Mouse (Mus musculus): ENCODE data around the gene Cd96. TPM values are rescaled to one million over a fixed set of nuclear protein-coding genes. Genes with fewer than 3 reads are reported as not detected.

The Cd96 gene
- total and polyA plus RNA-seq, 3 experiments: not detected

DNA sequence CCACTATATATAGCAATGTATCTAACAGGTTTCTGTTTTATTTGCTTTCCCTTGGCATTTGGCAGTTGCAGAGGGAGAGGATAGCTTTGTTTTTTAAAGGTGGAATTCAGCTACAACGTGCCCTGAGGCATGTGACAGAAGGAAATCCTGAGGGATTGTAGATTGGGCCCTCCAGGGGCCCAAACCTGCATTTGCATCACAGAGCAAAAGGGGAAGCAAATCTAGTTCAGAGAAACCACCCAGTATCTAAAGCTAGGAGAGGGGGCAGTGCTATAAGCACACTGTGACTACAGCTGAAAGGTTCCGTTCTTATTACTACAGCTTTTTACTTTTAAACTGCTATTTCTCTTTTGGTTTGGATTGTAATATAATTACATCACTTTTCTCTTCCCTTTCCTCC lies 18.3 kb downstream of the Cd96 start:
- H3K9ac ChIP-seq (ENCODE audit: control insufficient read depth, low read depth, low read length, poor library complexity, severe bottlenecking): no peak overlapping the region
- no peaks in the 10 kb centered on the region for H3K27me3 ChIP-seq (ENCODE audit: control insufficient read depth in 1 of 2, insufficient read depth in 2 of 2, low read length in 2 of 2)
- no peaks in the 10 kb centered on the region for H3K4me1 ChIP-seq (ENCODE audit: control insufficient read depth in 1 of 2, insufficient read depth in 2 of 2, low read length in 2 of 2)
- no peaks in the 10 kb centered on the region for H3K79me2 ChIP-seq (ENCODE audit: control insufficient read depth, insufficient read depth, low read length, poor library complexity)
- no peak overlapping the region for H3K27ac ChIP-seq (ENCODE audit: control insufficient read depth, low read depth, low read length)
- no peak for DNase-seq (ENCODE audit: low read depth, low spot score)
- TF ChIP-seq SIN3A (IDR thresholded peaks at IDR 0.05; ENCODE audit: low read length) (no peak), MEF2A (IDR thresholded peaks at IDR 0.05; ENCODE audit: extremely low read depth, insufficient replicate concordance, low read depth, low read length, poor library complexity, severe bottlenecking) (no peak), SMC3 (IDR thresholded peaks at IDR 0.05; ENCODE audit: low read depth, low read length) (no peak), ZNF384 (IDR thresholded peaks at IDR 0.05; ENCODE audit: low read depth, low read length) (no peak), POLR2A (IDR thresholded peaks at IDR 0.05; ENCODE audit: control insufficient read depth in 1 of 2, insufficient read depth in 1 of 2, low read depth in 1 of 2, low read length in 2 of 2, poor library complexity in 1 of 2) (no peak), USF1 (IDR thresholded peaks at IDR 0.05; ENCODE audit: low read depth, low read length) (no peak), MYB (IDR thresholded peaks at IDR 0.05; ENCODE audit: low read depth, low read length) (no peak), RAD21 (IDR thresholded peaks at IDR 0.05; ENCODE audit: low read depth, low read length) (no peak), RCOR1 (IDR thresholded peaks at IDR 0.05; ENCODE audit: low read depth, low read length) (no peak), POLR2AphosphoS2 (IDR thresholded peaks at IDR 0.05; ENCODE audit: low read length) (no peak), USF2 (IDR thresholded peaks at IDR 0.05; ENCODE audit: borderline replicate concordance in 1 of 2, insufficient read depth in 1 of 2, low read depth in 1 of 2, low read length in 2 of 2) (no peak), KAT2A (conservative IDR thresholded peaks at IDR 0.05; ENCODE audit: low read depth, low read length) (no peak), MAX (IDR thresholded peaks at IDR 0.05; ENCODE audit: low read length) (no peak), ETS1 (IDR thresholded peaks at IDR 0.05; ENCODE audit: low read depth, low read length) (no peak), ZC3H11A (IDR thresholded peaks at IDR 0.05; ENCODE audit: low read depth, low read length) (no peak), UBTF (IDR thresholded peaks at IDR 0.05; ENCODE audit: borderline replicate concordance, insufficient read depth, low read depth, low read length) (no peak), ELF1 (IDR thresholded peaks at IDR 0.05; ENCODE audit: low read depth, low read length) (no peak), MXI1 (IDR thresholded peaks at IDR 0.05; ENCODE audit: low read depth, low read length) (no peak)
- H3K9me3 ChIP-seq (replicated peaks; ENCODE audit: insufficient read depth, low read length): no peaks in the 10 kb centered on the region
- H3K36me3 ChIP-seq (ENCODE audit: control insufficient read depth in 1 of 2, insufficient read depth in 2 of 2, low read length in 2 of 2): no peaks in the 10 kb centered on the region
- H3K4me3 ChIP-seq (ENCODE audit: control insufficient read depth in 1 of 2, insufficient read depth in 1 of 2, low read depth in 2 of 2, low read length in 2 of 2): no peak overlapping the region

- no peak for DNase-seq (ENCODE audit: low read depth, low spot score)
- Histone ChIP-seq H3K27ac (ENCODE audit: control insufficient read depth, low read depth, low read length) (no peak overlapping the region), H3K27me3 (ENCODE audit: control insufficient read depth in 1 of 2, insufficient read depth in 2 of 2, low read length in 2 of 2) (no peaks in the 10 kb centered on the region), H3K9me3 (replicated peaks; ENCODE audit: insufficient read depth, low read length) (no peaks in the 10 kb centered on the region), H3K4me1 (ENCODE audit: control insufficient read depth in 1 of 2, insufficient read depth in 2 of 2, low read length in 2 of 2) (no peaks in the 10 kb centered on the region), H3K9ac (ENCODE audit: control insufficient read depth, low read depth, low read length, poor library complexity, severe bottlenecking) (no peak overlapping the region), H3K4me3 (ENCODE audit: control insufficient read depth in 1 of 2, insufficient read depth in 1 of 2, low read depth in 2 of 2, low read length in 2 of 2) (no peak overlapping the region), H3K36me3 (ENCODE audit: control insufficient read depth in 1 of 2, insufficient read depth in 2 of 2, low read length in 2 of 2) (no peaks in the 10 kb centered on the region), H3K79me2 (ENCODE audit: control insufficient read depth, insufficient read depth, low read length, poor library complexity) (no peaks in the 10 kb centered on the region)
- TF ChIP-seq HCFC1 (IDR thresholded peaks at IDR 0.05; ENCODE audit: low read depth, low read length): no peak
- no peak for TF ChIP-seq RAD21 (IDR thresholded peaks at IDR 0.05; ENCODE audit: low read depth, low read length)
- TF ChIP-seq ETS1 (IDR thresholded peaks at IDR 0.05; ENCODE audit: low read depth, low read length): no peak
- TF ChIP-seq GATA1 (IDR thresholded peaks at IDR 0.05; ENCODE audit: low read depth, low read length): no peak
- no peak for TF ChIP-seq MYB (IDR thresholded peaks at IDR 0.05; ENCODE audit: low read depth, low read length)
- no peak for TF ChIP-seq GABPA (IDR thresholded peaks at IDR 0.05; ENCODE audit: low read depth, low read length)
- TF ChIP-seq USF2 (IDR thresholded peaks at IDR 0.05; ENCODE audit: borderline replicate concordance in 1 of 2, insufficient read depth in 1 of 2, low read depth in 1 of 2, low read length in 2 of 2): no peak
- no peak for TF ChIP-seq MAFK (IDR thresholded peaks at IDR 0.05; ENCODE audit: borderline replicate concordance, low read depth, low read length)
- TF ChIP-seq POLR2AphosphoS5 (IDR thresholded peaks at IDR 0.05; ENCODE audit: borderline replicate concordance, low read depth, low read length): no peak
- TF ChIP-seq SIN3A (IDR thresholded peaks at IDR 0.05; ENCODE audit: low read length): no peak
- TF ChIP-seq EP300 (IDR thresholded peaks at IDR 0.05; ENCODE audit: low read depth in 1 of 2, low read length in 2 of 2): no peak
- no peak for TF ChIP-seq USF1 (IDR thresholded peaks at IDR 0.05; ENCODE audit: low read depth, low read length)
- TF ChIP-seq MAX (IDR thresholded peaks at IDR 0.05; ENCODE audit: low read length): no peak
- no peak for TF ChIP-seq ZKSCAN1 (IDR thresholded peaks at IDR 0.05; ENCODE audit: low read depth, low read length)
These were observed 19.8 kb downstream of the Cd96 start for GRCm38 (mm10) chr16:46100286-46100685.

All from MEL (cell line).